Mouse (Mus musculus) urinary bladder, postnatal 25 days (tissue): ENCODE measurements around the gene Gramd1b.

Experiments
- DNase-seq: peaks from one replicate; pipeline ENCODE4 v3.0.0; 2022; ENCODE audit warnings: low spot score

Gramd1b gene

GRCm38 (mm10) chr9:40370151-40370550, 161.0 kb downstream of the Gramd1b start:
- DNase-seq, result no peak

- DNase-seq, result no peak
These were observed 164.4 kb downstream of the Gramd1b start for GRCm38 (mm10) chr9:40366795-40367194.

- no peak for DNase-seq
These were observed 166.9 kb downstream of the Gramd1b start for GRCm38 (mm10) chr9:40364312-40364711.

- no peak for DNase-seq
These were observed 169.2 kb downstream of the Gramd1b start for GRCm38 (mm10) chr9:40361970-40362369.

- DNase-seq, result no peak
These were observed 172.7 kb downstream of the Gramd1b start for GRCm38 (mm10) chr9:40358408-40358896.

DNA sequence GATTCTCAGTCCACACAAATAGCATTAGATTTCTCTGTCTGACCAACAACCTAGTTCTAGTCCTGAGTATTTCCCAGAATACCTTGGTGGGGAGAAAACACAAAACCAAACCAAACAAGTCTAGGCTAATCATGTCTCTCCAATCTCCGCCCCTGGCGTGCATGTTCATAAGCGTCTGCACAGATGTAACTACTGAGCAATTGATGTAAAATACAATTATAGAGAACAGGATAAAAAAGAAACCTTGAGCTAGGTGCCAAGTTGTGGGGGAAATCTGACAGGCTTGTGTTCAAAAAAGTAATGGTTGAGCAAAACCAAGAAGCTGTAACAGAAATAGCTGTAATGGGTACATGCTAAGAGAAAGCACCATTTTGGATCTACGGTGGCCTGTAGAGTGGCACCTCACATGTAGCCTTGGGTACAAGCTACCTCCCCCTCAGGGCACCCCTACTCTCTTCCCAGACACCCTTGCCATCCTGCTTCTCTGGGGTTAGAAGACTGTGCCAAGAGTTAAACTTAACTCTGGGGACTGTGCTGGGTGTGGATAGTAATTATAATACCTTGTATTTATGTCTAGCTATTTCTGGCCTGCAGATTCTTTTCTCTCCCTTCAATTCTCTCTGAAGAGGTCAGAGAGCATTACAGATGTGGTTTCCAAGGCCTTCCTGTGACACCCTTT, 174.3 kb downstream of the Gramd1b start:
- DNase-seq, result no peak

DNA sequence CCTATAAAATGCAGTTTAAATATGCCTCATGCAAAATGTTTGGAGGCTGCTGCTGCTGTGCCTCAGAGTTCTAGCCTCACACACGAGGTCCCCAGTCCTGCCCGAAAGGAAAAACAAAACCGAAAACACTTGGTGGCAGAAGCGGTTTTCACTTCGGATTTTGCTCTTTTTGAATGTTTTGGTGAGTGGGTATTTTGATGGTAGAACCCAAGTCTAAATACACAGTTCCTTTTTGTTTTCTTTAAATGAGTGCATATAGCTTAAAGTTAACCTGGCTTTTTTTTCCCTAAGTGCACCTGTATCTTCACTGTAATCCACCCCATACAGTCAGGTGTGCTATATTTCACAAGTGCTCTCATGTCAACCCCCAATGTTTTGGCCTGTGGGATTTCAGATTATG, 174.8 kb downstream of the Gramd1b start:
- no peak for DNase-seq

DNA sequence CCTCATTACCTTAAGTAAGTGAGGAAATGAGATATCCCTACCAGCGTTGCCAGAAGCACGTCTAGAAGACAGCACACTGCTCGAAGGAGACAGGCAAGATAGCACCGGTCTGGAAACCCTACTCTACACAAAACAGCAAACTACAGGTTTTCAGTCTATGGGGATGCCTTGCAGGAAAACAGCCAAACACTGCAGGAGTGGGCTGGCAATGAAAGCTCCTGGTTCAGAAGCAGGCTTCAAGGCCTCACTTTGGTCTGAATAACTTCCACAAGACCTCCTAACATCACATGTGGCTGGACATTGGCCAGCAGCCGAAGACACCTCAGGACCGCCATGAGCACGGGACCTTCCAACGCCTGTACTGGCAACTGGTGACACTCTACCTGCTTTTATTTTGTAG, 175.8 kb downstream of the Gramd1b start:
- no peak for DNase-seq

GRCm38 (mm10) chr9:40353596-40353995, 177.6 kb downstream of the Gramd1b start:
- DNase-seq, result no peak

GRCm38 (mm10) chr9:40350640-40351039, 180.5 kb downstream of the Gramd1b start:
- DNase-seq, result peak; percentile 15

DNA sequence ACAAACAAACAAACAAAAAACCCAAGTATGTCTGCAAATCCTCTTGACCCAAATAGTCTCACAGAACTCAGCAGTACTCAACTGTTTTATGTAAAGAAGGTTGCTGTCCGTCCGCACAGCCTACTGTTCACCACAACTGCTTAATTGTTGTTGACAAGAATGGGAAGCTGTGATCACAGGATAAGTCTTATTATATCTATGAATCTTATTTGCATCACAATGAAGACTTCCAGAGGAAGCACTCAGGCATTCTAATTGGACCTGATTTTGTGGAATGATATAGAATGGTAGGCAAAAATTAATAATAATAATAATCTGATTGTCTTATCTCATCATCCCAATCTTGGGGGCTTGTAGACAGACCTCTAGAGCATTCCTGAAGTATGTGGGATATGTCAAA, 181.1 kb downstream of the Gramd1b start:
- no peak for DNase-seq

DNA sequence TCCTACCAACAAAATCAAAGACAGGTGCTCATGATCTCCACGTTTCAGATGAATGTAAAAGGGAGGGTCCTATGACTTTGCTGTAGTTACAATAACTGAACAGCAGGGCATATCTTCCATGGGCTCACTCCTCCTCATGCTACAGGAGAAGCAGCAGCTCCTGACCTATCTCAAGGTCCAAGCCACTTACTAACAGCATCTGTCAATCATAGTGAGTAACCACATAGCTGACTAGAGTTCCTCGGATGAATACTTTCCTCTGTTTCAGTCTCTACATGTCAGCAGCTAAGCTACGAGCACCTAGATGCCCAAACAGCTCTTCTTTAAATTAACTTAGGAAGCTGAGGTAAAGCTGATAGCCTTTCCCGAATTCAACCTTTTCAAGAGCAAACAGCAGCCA, 181.6 kb downstream of the Gramd1b start:
- DNase-seq, result no peak

- no peak for DNase-seq
These were observed 182.4 kb downstream of the Gramd1b start for GRCm38 (mm10) chr9:40348714-40349233.

GRCm38 (mm10) chr9:40346232-40346984, 184.8 kb downstream of the Gramd1b start:
- no peak for DNase-seq

- DNase-seq, result no peak
These were observed 185.5 kb downstream of the Gramd1b start for GRCm38 (mm10) chr9:40345493-40346231.

GRCm38 (mm10) chr9:40344801-40345492, 186.2 kb downstream of the Gramd1b start:
- no peak for DNase-seq

DNA sequence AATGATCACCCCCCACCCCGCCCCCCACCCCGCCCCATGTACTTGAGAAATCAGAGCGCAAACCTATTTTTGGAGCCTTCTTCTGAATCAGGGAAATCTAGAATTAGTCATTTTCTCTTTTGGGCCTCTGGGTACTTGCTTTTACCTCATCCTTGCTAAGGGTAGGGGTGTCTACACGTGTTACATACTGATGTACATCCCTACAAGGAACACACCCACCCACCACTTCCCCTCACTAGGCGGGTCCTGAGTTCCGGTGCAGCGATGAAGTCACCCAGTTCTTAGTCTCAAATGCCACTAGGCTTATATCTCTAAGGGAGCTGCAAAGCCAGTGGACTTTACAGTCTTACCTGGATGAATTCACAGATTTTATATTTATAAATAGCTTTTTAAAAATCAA, 187.4 kb downstream of the Gramd1b start:
- DNase-seq, result no peak

- no peak for DNase-seq
These were observed 188.0 kb downstream of the Gramd1b start for GRCm38 (mm10) chr9:40343053-40343652.

GRCm38 (mm10) chr9:40342101-40342500, 189.1 kb downstream of the Gramd1b start:
- DNase-seq, result no peak

GRCm38 (mm10) chr9:40339578-40339977, 191.6 kb downstream of the Gramd1b start:
- DNase-seq, result no peak

GRCm38 (mm10) chr9:40337131-40337820, 193.9 kb downstream of the Gramd1b start:
- no peak for DNase-seq
